Mouse (Mus musculus) bone marrow, adult 2 months (tissue): ENCODE data around the gene Slc4a1.

Source experiments
- CTCF ChIP-seq: fragments of 200-500 bp; IDR thresholded peaks from 2 replicates; pipeline ENCODE4 v1.5.1; 2011; ENCODE audit warnings: low read length, control low read depth; ENCODE audit not compliant: control insufficient read depth, insufficient read depth
- POLR2A ChIP-seq: fragments of 200-500 bp; IDR thresholded peaks from 2 replicates; pipeline ENCODE4 v1.6.1; 2011; ENCODE audit warnings: low read depth, mild to moderate bottlenecking, control low read depth, low read length, borderline replicate concordance; ENCODE audit not compliant: control insufficient read depth

DNA sequence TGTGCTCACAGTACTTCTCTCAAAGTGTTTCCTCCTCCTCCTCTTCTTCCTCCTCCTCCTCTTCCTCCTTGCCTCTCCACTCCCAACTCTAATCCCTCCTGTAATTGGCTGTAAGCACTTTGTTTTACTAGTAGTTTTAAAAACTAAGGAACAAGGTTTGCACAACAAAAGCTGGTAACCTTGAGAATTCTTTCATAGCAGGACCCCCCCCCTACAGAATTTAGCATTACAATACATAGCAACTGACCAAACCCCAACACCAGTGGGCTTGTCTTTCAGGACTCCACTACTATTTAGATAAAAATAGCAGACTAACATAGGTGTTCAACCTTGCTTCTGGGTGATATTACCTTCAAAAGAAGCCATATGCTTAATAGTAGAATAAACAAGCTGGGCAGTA lies 36.5 kb downstream of the Slc4a1 start:
- TF ChIP-seq POLR2A (no peak), CTCF (no peak)
